Mouse (Mus musculus) kidney, postnatal 36 days (tissue): ENCODE measurements around the gene Hus1b.

ENCODE experiments used
- DNase-seq, 2 experiments: peaks; one replicate each; pipeline ENCODE4 v3.0.0; 2021 to 2022; ENCODE audit warnings: mixed read lengths in 2 of 2

Gene Hus1b

DNA sequence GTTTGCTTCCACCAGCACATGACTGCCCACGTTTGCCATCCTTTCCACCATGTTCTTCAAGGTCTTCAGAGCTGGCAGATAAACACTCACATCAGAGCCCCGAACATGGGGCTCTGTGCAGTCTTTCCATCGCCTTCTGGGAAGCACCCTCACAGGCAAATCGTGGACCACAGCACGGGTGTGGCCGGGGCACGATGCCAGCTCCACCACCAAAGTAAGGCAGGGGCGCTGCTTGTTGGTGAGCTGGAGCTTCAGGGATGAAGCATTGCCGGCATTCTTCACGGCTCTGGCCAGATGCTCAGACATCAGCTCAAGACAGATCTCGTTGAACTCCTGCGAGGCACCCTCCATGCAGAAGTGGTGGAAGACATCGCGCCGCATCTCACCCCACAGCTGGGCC is 430 bp downstream of the Hus1b start:
- no peak for DNase-seq

DNA sequence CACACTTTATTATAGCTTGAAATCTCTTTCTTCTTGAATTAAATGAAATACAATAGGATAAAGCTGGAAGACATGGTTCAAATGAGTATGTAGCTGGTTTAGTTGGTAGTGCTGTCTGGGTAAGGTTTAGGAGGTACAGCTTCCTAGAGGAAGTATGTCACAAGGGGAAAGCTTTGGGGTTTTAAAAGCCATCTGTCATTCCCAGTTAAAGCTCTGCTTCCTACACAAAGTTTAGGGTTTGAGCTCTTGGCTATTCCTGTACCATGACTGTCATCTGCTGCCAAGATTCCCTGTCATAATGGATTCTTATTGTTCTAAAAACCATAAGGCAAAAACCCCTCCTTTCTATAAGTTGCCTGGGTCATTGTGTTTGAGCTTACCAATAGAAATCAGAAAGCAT is 1.8 kb downstream of the Hus1b start:
- no peak for DNase-seq

DNA sequence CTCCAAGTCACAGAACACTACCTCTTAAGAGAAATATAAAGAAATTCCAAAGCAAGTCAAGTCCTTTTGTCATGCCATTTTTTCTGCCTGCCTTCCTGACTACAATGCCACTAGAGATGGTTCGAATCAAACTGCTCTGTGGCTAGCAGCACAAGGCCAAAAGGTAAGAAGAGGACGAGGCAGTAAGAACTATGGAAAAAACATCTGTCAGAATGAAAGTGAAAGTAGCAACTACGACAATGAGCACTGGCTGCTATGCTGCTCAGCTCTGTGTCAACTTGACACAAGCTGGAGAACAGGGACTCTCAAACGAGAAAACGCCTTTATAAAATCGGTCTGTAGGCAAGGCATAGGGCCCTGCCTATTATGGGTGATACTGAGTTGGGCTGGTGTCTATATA is 14.6 kb downstream of the Hus1b start:
- no peak for DNase-seq

DNA sequence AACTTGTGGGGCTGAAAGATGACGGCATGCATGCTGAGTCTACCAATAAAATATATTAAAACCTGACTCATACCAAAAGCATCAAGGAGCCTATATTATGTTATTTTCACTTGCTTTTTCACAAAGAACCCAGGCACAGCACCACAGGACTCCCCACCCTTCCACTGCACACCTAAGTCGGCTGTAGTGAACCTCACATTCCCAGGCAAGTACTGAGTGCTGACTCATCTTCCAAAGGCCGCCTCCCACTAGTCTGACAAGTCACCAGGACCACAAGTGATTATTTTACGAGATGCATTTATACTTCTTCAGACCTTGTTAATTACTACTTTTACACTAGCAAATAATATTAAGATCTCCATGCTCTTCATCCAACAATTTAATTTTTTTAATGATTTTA is 15.9 kb downstream of the Hus1b start:
- DNase-seq: no peak

DNA sequence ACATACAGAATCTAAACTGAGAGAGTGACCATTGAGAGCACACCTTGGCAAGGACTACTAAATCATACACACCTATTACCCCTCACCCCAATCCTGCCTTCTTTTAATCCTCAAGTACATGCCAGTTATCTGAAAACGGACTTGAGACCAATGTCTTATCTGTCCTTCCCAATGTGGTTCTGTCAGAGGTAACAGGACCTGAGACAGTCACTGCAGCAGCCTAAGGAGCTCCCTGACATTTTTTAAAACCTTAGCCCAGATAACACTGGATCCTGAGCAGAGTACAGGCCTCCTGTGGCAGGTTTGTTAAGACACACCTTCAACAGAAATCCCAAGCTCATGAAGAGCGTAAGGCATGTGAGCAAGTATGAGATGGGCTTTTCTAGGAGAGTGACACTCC is 18.4 kb downstream of the Hus1b start:
- DNase-seq: no peak

DNA sequence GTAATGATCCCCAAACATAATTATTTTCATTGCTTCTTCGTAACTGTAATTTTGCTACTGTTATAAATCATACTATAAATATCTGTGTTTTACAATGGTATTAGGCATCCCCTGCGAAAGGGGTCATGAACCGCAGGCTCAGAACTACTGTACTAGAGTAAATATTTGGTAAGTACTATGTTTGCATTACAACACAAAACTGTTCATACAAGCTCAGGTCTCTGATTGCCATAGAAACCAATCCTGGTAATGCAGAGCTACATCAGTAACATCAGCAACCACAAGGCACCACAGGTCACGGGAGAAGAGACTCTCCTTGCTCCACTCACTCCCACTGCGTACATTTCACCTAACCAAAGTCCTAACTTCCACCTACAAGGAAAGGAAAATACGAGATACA is 23.3 kb downstream of the Hus1b start:
- DNase-seq: no peak

DNA sequence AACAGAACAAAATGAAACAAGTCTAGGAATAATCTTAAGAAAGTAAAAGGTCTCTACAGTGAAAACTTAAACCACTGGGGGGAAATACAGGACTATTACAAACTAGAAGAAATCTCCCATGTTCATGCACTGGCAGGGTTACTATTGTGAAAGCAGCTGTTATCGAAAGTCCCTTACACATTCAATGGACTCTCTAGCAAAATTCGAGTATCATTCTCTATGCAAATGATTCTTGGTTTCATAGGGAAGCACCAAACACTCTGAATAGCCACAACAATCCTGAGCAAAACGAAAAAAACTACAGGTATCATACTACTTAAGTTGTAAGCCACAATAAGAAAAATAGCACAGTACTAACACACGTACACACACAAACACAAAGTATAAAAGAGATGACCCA is 25.6 kb downstream of the Hus1b start:
- no peak for DNase-seq

DNA sequence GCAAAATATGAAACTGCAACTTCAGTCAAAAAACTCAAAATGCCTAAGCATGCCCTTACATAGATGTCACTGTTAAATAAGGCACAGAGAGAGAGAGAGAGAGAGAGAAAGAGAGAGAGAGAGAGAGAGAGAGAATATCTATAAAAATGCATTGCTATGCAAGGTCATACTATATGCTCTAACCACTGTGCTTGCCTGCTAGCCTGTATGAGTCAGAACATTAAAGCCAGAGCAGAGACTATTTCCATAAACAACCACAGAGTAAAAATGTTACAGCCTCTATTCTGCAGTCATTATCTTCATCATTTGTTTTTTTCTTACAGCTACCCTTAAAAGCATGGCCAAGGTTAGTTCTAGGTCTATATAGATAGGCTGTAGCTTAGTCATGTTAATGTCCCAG is 33.8 kb downstream of the Hus1b start:
- DNase-seq: no peak

DNA sequence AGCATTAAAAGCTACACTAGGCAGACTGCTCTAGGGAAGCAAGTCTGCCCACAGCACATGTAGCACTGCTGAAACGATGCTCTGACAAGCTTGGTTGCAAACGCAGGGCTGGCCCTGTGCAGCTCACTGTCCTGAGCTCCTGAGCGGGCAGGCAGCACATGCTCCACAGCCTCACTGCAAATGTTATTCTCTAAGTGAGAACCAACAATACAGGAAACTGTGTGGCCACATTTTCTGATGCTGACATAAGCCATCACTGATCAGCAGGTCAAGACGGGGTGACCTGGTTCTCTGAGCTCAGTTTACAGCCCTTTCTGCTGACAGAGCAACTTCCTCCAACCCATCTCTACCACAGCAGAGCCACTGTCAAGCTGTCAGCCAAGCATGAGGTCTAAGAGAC is 34.5 kb downstream of the Hus1b start:
- peak in 1 of 2 experiments; percentile 4 for DNase-seq

DNA sequence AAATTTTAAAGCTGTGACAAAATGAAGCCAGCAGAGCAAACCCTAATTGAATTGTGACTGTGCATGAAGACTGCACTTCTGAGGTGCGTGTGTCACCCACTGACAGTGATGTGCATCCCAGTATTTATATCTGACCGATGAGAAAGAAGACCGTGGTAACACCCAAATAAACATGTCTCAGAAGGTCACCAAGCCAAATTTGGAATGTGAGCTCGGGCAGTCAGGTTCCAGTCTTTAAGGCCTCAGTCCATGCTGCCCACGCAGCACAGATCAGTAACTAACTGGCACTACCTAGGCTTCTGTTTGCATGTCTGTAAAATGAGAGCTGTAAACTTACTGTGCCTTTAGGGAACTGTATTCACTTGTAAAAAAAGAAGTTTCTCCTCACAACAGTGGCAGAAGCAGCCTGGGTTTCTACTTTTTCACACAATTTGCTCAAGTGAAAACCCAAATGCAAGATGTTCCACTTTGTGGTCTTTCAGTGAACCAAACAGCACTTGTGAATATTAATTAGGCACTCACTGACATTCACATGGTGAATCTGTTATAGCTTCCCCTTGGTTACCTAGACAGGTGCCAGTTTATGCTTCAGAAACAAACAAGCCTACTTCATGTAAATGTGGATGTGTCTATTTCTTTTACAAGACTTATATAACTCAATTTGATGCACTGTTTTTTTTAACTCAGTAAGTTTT is 35.5 kb downstream of the Hus1b start:
- DNase-seq: no peak

DNA sequence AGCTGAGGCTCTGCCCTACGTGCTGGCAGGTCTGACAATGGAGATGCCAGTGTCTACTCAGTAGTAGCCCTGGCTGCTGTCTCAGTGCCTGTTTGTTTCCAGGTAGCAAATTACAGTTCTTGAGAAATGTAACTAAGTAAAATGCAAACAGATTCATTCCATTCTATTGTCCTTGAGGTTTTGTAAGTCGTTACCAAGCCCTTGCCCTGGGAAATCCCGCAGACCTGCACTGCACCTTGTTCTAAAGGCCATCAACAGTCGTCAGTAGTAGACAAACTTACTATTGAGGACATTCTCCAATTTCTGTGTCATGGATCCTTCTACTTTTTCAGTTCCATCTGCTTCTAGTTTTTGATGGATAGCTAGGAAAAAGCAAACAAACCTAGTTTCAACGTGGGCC is 36.7 kb downstream of the Hus1b start:
- DNase-seq: no peak

DNA sequence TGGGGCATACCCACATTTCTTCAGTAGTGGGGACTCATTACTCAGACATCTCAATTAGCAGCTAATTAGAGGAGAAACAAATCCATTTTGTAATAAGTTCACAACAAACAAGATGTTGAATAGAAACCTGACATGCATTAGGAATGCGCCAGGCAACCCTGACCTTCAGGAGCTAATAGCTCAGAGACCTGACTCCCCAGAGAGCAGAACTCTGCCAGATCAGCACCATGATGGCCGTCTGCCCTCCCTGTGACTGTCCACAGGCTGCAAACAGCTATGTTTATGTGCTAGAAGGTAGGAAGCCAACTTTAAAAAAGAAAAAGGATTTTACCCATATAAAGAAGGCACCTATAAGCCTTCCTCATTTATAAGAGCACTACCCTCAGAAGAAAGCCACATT is 45.3 kb downstream of the Hus1b start:
- DNase-seq: no peak

DNA sequence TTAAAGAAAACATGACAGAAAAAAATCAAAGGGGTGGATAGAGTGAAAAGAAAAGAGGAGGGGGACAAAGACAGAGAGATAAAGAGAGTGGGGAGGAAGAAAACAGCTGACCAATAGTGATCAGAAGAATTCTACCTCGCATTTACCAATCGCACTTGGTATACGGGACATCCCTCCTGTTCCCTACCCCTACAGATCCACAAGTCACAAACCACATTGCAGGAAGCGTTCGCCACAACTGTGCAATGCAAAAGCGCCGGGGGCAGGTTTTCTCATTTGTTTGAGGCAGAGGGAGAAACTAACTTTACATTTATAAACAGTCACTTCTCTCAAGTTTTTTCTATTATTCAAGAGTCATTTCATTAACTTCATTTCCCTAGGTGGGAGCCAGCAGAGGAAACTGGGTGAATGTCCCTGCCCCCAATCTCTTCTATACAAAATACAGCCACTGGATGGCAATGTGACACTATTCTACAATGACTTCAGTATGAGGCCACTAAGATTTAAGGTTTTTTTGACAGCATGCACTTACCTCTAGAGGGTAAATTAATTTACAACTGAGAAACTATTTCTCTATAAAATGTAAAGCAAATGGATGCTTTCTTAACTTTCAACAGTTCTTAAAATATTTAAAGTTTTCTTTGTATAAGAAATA is 46.0 kb downstream of the Hus1b start:
- DNase-seq: no peak
